In genomic region chr12:74516527-74516926, GRCm38 (mm10) we compare ENCODE assay signal across 10 mouse cellular contexts.
DNase-seq lines count a peak whose midpoint lies in the region; ATAC-seq lines count a peak whose summit lies in the region.
"Had no signal": no experiment of that assay in that cellular context is flagged by ENCODE, and none has a peak within 500 bp of the region (broad histone marks: within the 10 kb centered on the region; RNA-seq: fewer than 3 reads in every experiment).

No protein-coding gene starts in this region.

- no peaks in the 10 kb centered on the region for H3K9me3 ChIP-seq in kidney, embryonic 16.5 days (ENCODE audit: low read length)
- H3K9me3 ChIP-seq: kidney, embryonic 15.5 days had no signal

- peak; percentile 59; the same call in 1 of the 2 replicates for ATAC-seq in kidney, embryonic 16.5 days (ENCODE audit: low FRiP score, low TSS enrichment)

- no peaks in the 10 kb centered on the region for H3K27me3 ChIP-seq in kidney, embryonic 16.5 days (ENCODE audit: insufficient read depth, low read length)
- H3K27me3 ChIP-seq: kidney, embryonic 15.5 days had no signal

- DNase-seq in kidney, adult 11 months = no peak
- DNase-seq in frontal cortex, postnatal 10 days (ENCODE audit: low spot score in 2 of 2) = peak; percentile 28 to 45
- peak; percentile 9 to 12 for DNase-seq in layer of hippocampus, postnatal 25 days (ENCODE audit: extremely low spot score in 1 of 2, low spot score in 1 of 2)
- peak; percentile 59 for DNase-seq in right cerebral cortex, adult 18-20 months
- no peak for DNase-seq in spleen, postnatal 14 days (ENCODE audit: low spot score in 2 of 2)
- no peak for DNase-seq in c-Kit-positive CD71-positive TER-119-positive erythroid progenitor cells, embryonic 14.5 days (ENCODE audit: low spot score)
- no peak for DNase-seq in adrenal gland, postnatal 25 days
- DNase-seq: thymus, adult 18-20 months had no signal

- WGBS in kidney, embryonic 16.5 days = 44% methylated on average over 3 of the region's 3 CpGs

- no peaks in the 10 kb centered on the region for H3K36me3 ChIP-seq in kidney, embryonic 16.5 days (ENCODE audit: insufficient read depth, low read length)
- H3K36me3 ChIP-seq: kidney, embryonic 15.5 days had no signal

- H3K4me2 ChIP-seq in kidney, embryonic 16.5 days (replicated peaks; ENCODE audit: low read depth, low read length) = no peak overlapping the region
- H3K4me2 ChIP-seq: kidney, embryonic 15.5 days had no signal

- no peak overlapping the region for H3K4me3 ChIP-seq in kidney, embryonic 16.5 days (ENCODE audit: low read length)
- H3K4me3 ChIP-seq: kidney, embryonic 15.5 days had no signal

- H3K4me1 ChIP-seq in kidney, embryonic 16.5 days (ENCODE audit: insufficient read depth, low read length) = no peaks in the 10 kb centered on the region
- H3K4me1 ChIP-seq: kidney, embryonic 15.5 days had no signal

- no peak overlapping the region for H3K9ac ChIP-seq in kidney, embryonic 16.5 days (replicated peaks; ENCODE audit: low read length)
- H3K9ac ChIP-seq: kidney, embryonic 15.5 days had no signal

- no peak overlapping the region for H3K27ac ChIP-seq in kidney, embryonic 16.5 days (ENCODE audit: low read length)
- H3K27ac ChIP-seq: kidney, embryonic 15.5 days had no signal

Comparison
In these comparisons a context has a peak if more than half of its experiments do, and no peak if none do; other contexts are left out.
1. DNase-seq: peak in frontal cortex, postnatal 10 days (2 of 2), layer of hippocampus, postnatal 25 days (2 of 2) and right cerebral cortex, adult 18-20 months (single experiment); none in kidney, adult 11 months (single experiment), spleen, postnatal 14 days (0 of 2), c-Kit-positive CD71-positive TER-119-positive erythroid progenitor cells, embryonic 14.5 days (single experiment) and adrenal gland, postnatal 25 days (single experiment).